Mouse (Mus musculus) megakaryocyte, embryonic 14.5 days (primary cell): ENCODE data around the gene Skil.

Experiments
- FLI1 ChIP-seq: IDR thresholded peaks from 2 replicates; pipeline ENCODE4 v1.6.1; 2012; ENCODE audit warnings: low read length, inconsistent platforms, mixed read lengths
- GATA1 ChIP-seq: IDR thresholded peaks from 3 replicates; pipeline ENCODE4 v1.6.1; 2012; ENCODE audit warnings: mixed read lengths, low read length, inconsistent platforms, borderline replicate concordance

DNA sequence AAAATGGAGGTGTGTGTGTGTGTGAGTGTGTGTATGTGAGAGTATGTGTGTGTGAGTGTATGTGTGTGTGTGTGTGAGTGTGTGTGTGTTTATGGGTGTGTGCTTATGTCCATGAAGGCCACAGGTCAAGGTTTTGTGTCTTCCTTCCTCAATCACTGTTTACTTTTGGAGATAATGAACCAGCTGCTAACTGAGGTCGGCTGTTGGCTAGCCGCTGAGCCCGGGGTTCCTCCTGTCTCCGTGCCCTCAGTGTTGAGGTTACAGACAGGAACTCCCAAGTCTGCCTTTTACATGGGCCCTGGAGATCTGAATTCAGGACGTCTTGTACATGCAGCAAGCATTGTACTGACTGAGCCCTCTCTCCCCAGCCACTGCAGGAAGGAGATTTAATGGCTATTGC lies 38.8 kb downstream of the Skil start:
- TF ChIP-seq FLI1 = no peak
- TF ChIP-seq GATA1 = no peak
